In genomic region chr8:106298261-106298660, GRCm38 (mm10) we compare ENCODE assay signal across 8 mouse cellular contexts. TPM values are rescaled to one million over a fixed set of nuclear protein-coding genes. Genes with fewer than 3 reads are reported as not detected.
DNase-seq lines count a peak whose midpoint lies in the region.

No protein-coding gene starts in this region.

- intact Hi-C loops in heart, postnatal 25 days (cut with DNase I) = no loop called here

- DNase-seq in adrenal gland, adult 8-10 months = peak; percentile 10
- DNase-seq in adrenal gland, adult 2 months = no peak
- peak; percentile 97 for DNase-seq in heart, adult 11 months
- DNase-seq in heart, postnatal 25 days (ENCODE audit: low spot score) = peak; percentile 61
- DNase-seq in lung, adult 18-20 months = peak; percentile 14 to 31
- DNase-seq in spleen, adult 12 weeks (ENCODE audit: low spot score) = no peak
- no peak for DNase-seq in cerebellum, postnatal 10 days
- DNase-seq in urinary bladder, postnatal 36 days (ENCODE audit: low spot score in 2 of 2) = no peak

RNA-seq across cellular contexts. Expression of gene Smpd3, which starts 39.5 kb away (rescaled TPM):
- 10 to 100 TPM in 3 of 4 experiments, 1 to 10 TPM in 1; 8.3 to 13.7 (median 11.4) TPM for total RNA-seq in adrenal gland, adult 8-10 months (2022)
- 10 to 100 TPM in 1 of 2 experiments, 1 to 10 TPM in 1; 6.4 to 13.7 TPM for total RNA-seq in adrenal gland, adult 2 months (2021)
- polyA plus RNA-seq in adrenal gland, adult 2 months (2012; rRNA removed) = 5.4 and 5.8 TPM in 2 replicates
- total RNA-seq in heart, postnatal 25 days (2021) = 1 to 10 TPM; 3.6 to 4.9 TPM

Comparison
In these comparisons a context has a peak if more than half of its experiments do, and no peak if none do; other contexts are left out.
1. DNase-seq: peak in adrenal gland, adult 8-10 months (single experiment), heart, adult 11 months (single experiment), heart, postnatal 25 days (single experiment) and lung, adult 18-20 months (2 of 2); none in adrenal gland, adult 2 months (single experiment), spleen, adult 12 weeks (single experiment), cerebellum, postnatal 10 days (0 of 2) and urinary bladder, postnatal 36 days (0 of 2).